Mouse (Mus musculus): ENCODE measurements around the gene 1110017D15Rik. TPM values are rescaled to one million over a fixed set of nuclear protein-coding genes. Genes with fewer than 3 reads are reported as not detected.

1110017D15Rik gene
- total RNA-seq, 1 experiment: not detected

DNA sequence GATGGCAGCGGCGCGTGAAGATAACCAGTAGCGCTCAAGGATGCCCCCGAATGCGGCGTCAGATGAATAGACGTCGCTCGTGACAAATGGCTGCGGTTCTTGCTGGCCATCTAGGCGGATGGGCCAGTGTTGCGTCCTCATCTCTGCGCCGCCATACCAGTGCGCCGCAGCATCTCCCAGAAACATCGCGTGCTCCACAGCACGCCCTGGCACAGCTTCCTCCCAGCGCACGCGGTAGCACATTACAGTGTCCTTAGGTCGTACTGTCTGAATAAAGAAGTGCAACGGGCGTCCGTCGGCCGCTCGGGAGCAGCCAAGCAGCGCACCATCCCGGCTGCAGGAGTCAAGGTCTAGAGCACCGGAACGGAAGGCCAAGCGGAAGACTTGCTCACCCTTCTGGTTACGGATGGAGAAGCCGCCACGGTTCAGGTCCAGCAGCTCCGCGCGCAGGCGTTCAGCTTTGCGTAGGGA is 18.2 kb downstream of the 1110017D15Rik start:
- TF ChIP-seq ZC3H11A (IDR thresholded peaks at IDR 0.05; ENCODE audit: borderline replicate concordance, low read depth, low read length) (no peak), HCFC1 (IDR thresholded peaks at IDR 0.05; ENCODE audit: borderline replicate concordance, insufficient read depth, low read length) (no peak), CHD2 (IDR thresholded peaks at IDR 0.05; ENCODE audit: low read depth, low read length) (no peak), ZNF384 (IDR thresholded peaks at IDR 0.05; ENCODE audit: low read depth, low read length) (no peak), MAFK (IDR thresholded peaks at IDR 0.05; ENCODE audit: insufficient read depth, low read depth, low read length) (no peak)
- in situ Hi-C loops (cut with MboI; ENCODE audit: low sequenced_read_pairs in 2 of 2, unreplicated experiment in 2 of 2): no loop called here
- H3K9me3 ChIP-seq (ENCODE audit: control insufficient read depth, insufficient read depth, low read depth, low read length): no peaks in the 10 kb centered on the region
- no peak overlapping the region for H3K27ac ChIP-seq (ENCODE audit: insufficient read depth, low read depth, low read length, poor library complexity, severe bottlenecking)
- no peak overlapping the region for H3K9ac ChIP-seq (ENCODE audit: insufficient read depth, low read depth, low read length, poor library complexity, severe bottlenecking)
- peaks cover 2 to 15% of the 10 kb centered on the region in 2 experiments for H3K4me1 ChIP-seq (ENCODE audit: control insufficient read depth in 2 of 2, insufficient read depth in 2 of 2, low read length in 2 of 2, poor library complexity in 1 of 2)
- DNase-seq (ENCODE audit: low read depth, low spot score): no peak
- H3K4me3 ChIP-seq (ENCODE audit: insufficient read depth in 1 of 2, low read depth in 1 of 2, low read length in 2 of 2, poor library complexity in 1 of 2, severe bottlenecking in 1 of 2): peak overlapping the region; percentile 30 to 59; a peak in 2 of 4 replicates
- H3K36me3 ChIP-seq (ENCODE audit: control insufficient read depth, insufficient read depth, low read length, poor library complexity, severe bottlenecking): no peaks in the 10 kb centered on the region

GRCm38 (mm10) chr4:41497995-41498845 is 18.9 kb downstream of the 1110017D15Rik start:
- Histone ChIP-seq H3K36me3 (ENCODE audit: control insufficient read depth, insufficient read depth, low read length, poor library complexity, severe bottlenecking) (no peaks in the 10 kb centered on the region), H3K9me3 (ENCODE audit: control insufficient read depth, insufficient read depth, low read depth, low read length) (no peaks in the 10 kb centered on the region), H3K27ac (ENCODE audit: insufficient read depth, low read depth, low read length, poor library complexity, severe bottlenecking) (no peak overlapping the region), H3K4me3 (ENCODE audit: insufficient read depth in 1 of 2, low read depth in 1 of 2, low read length in 2 of 2, poor library complexity in 1 of 2, severe bottlenecking in 1 of 2) (peak overlapping the region; percentile 43 to 59), H3K4me1 (ENCODE audit: control insufficient read depth in 2 of 2, insufficient read depth in 2 of 2, low read length in 2 of 2, poor library complexity in 1 of 2) (peaks cover 2 to 13% of the 10 kb centered on the region in 2 experiments), H3K9ac (ENCODE audit: insufficient read depth, low read depth, low read length, poor library complexity, severe bottlenecking) (peak overlapping the region; percentile 36; the same call in 1 of the 2 replicates)
- in situ Hi-C loops (cut with MboI; ENCODE audit: low sequenced_read_pairs in 2 of 2, unreplicated experiment in 2 of 2): no loop called here
- DNase-seq (ENCODE audit: low read depth, low spot score): no peak
- TF ChIP-seq CHD2 (IDR thresholded peaks at IDR 0.05; ENCODE audit: low read depth, low read length) (no peak), MAFK (IDR thresholded peaks at IDR 0.05; ENCODE audit: insufficient read depth, low read depth, low read length) (no peak), HCFC1 (IDR thresholded peaks at IDR 0.05; ENCODE audit: borderline replicate concordance, insufficient read depth, low read length) (no peak), ZNF384 (IDR thresholded peaks at IDR 0.05; ENCODE audit: low read depth, low read length) (no peak), ZC3H11A (IDR thresholded peaks at IDR 0.05; ENCODE audit: borderline replicate concordance, low read depth, low read length) (no peak)

DNA sequence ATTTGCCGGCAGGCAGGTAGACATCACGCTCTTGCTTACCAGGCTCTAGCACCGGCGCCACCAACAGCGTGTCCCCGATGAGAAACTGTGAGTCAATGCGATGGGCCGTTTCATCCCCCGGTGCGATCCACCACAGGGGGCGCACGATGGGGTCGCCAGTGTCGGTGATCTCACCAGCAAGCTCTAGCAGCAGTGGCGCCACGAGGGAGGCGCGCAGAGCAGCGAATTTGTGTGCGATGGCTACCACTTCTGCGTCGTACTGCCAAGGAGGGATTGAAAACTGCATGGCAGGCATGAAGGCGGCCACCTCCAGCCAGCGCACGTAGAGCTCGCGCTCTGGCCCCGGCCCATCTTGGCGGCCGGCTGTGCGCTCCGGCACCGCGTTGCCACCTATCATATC is 19.6 kb downstream of the 1110017D15Rik start:
- no peak overlapping the region for H3K27ac ChIP-seq (ENCODE audit: insufficient read depth, low read depth, low read length, poor library complexity, severe bottlenecking)
- H3K9me3 ChIP-seq (ENCODE audit: control insufficient read depth, insufficient read depth, low read depth, low read length): no peaks in the 10 kb centered on the region
- H3K36me3 ChIP-seq (ENCODE audit: control insufficient read depth, insufficient read depth, low read length, poor library complexity, severe bottlenecking): no peaks in the 10 kb centered on the region
- no peak for DNase-seq (ENCODE audit: low read depth, low spot score)
- TF ChIP-seq CHD2 (IDR thresholded peaks at IDR 0.05; ENCODE audit: low read depth, low read length): no peak
- no peak for TF ChIP-seq ZNF384 (IDR thresholded peaks at IDR 0.05; ENCODE audit: low read depth, low read length)
- TF ChIP-seq ZC3H11A (IDR thresholded peaks at IDR 0.05; ENCODE audit: borderline replicate concordance, low read depth, low read length): no peak
- TF ChIP-seq HCFC1 (IDR thresholded peaks at IDR 0.05; ENCODE audit: borderline replicate concordance, insufficient read depth, low read length): no peak
- TF ChIP-seq MAFK (IDR thresholded peaks at IDR 0.05; ENCODE audit: insufficient read depth, low read depth, low read length): no peak
- peak overlapping the region; percentile 36; the same call in 1 of the 2 replicates for H3K9ac ChIP-seq (ENCODE audit: insufficient read depth, low read depth, low read length, poor library complexity, severe bottlenecking)
- peak overlapping the region; percentile 43 to 59 for H3K4me3 ChIP-seq (ENCODE audit: insufficient read depth in 1 of 2, low read depth in 1 of 2, low read length in 2 of 2, poor library complexity in 1 of 2, severe bottlenecking in 1 of 2)
- peaks cover 2 to 13% of the 10 kb centered on the region in 2 experiments for H3K4me1 ChIP-seq (ENCODE audit: control insufficient read depth in 2 of 2, insufficient read depth in 2 of 2, low read length in 2 of 2, poor library complexity in 1 of 2)
- in situ Hi-C loops (cut with MboI; ENCODE audit: low sequenced_read_pairs in 2 of 2, unreplicated experiment in 2 of 2): no loop called here

- Histone ChIP-seq H3K9me3 (ENCODE audit: control insufficient read depth, insufficient read depth, low read depth, low read length) (no peaks in the 10 kb centered on the region), H3K27ac (ENCODE audit: insufficient read depth, low read depth, low read length, poor library complexity, severe bottlenecking) (no peak overlapping the region), H3K9ac (ENCODE audit: insufficient read depth, low read depth, low read length, poor library complexity, severe bottlenecking) (no peak overlapping the region), H3K4me3 (ENCODE audit: insufficient read depth in 1 of 2, low read depth in 1 of 2, low read length in 2 of 2, poor library complexity in 1 of 2, severe bottlenecking in 1 of 2) (no peak overlapping the region), H3K36me3 (ENCODE audit: control insufficient read depth, insufficient read depth, low read length, poor library complexity, severe bottlenecking) (no peaks in the 10 kb centered on the region), H3K4me1 (ENCODE audit: control insufficient read depth in 2 of 2, insufficient read depth in 2 of 2, low read length in 2 of 2, poor library complexity in 1 of 2) (peaks cover 2 to 13% of the 10 kb centered on the region in 2 experiments)
- in situ Hi-C loops (cut with MboI; ENCODE audit: low sequenced_read_pairs in 2 of 2, unreplicated experiment in 2 of 2): no loop called here
- no peak for DNase-seq (ENCODE audit: low read depth, low spot score)
- TF ChIP-seq MAFK (IDR thresholded peaks at IDR 0.05; ENCODE audit: insufficient read depth, low read depth, low read length) (no peak), CHD2 (IDR thresholded peaks at IDR 0.05; ENCODE audit: low read depth, low read length) (no peak), ZNF384 (IDR thresholded peaks at IDR 0.05; ENCODE audit: low read depth, low read length) (no peak), HCFC1 (IDR thresholded peaks at IDR 0.05; ENCODE audit: borderline replicate concordance, insufficient read depth, low read length) (no peak), ZC3H11A (IDR thresholded peaks at IDR 0.05; ENCODE audit: borderline replicate concordance, low read depth, low read length) (no peak)
Observed at GRCm38 (mm10) chr4:41497046-41497445, 20.1 kb downstream of the 1110017D15Rik start.
